Mouse (Mus musculus) c-Kit-positive CD71-negative TER-119-negative erythroid progenitor cells, embryonic 14.5 days (primary cell): ENCODE results near the gene Pard3b.

Experiments used
- DNase-seq: peaks from one replicate; pipeline ENCODE4 v3.0.0-alpha.2; 2013; ENCODE audit warnings: low read depth

Gene Pard3b

GRCm38 (mm10) chr1:62252432-62252831 is 613.8 kb downstream of the Pard3b start:
- DNase-seq = no peak

- DNase-seq = no peak
These were observed 615.7 kb downstream of the Pard3b start for GRCm38 (mm10) chr1:62254316-62254715.

GRCm38 (mm10) chr1:62254888-62255287 is 616.3 kb downstream of the Pard3b start:
- DNase-seq = no peak

- DNase-seq = no peak
These were observed 637.8 kb downstream of the Pard3b start for GRCm38 (mm10) chr1:62276466-62276865.

GRCm38 (mm10) chr1:62278586-62278985 is 640.0 kb downstream of the Pard3b start:
- DNase-seq = no peak

GRCm38 (mm10) chr1:62280586-62280985 is 642.0 kb downstream of the Pard3b start:
- DNase-seq = no peak

GRCm38 (mm10) chr1:62282835-62283234 is 644.2 kb downstream of the Pard3b start:
- DNase-seq = no peak

GRCm38 (mm10) chr1:62283624-62284023 is 645.0 kb downstream of the Pard3b start:
- DNase-seq = no peak

GRCm38 (mm10) chr1:62309376-62309775 is 670.8 kb downstream of the Pard3b start:
- DNase-seq = no peak

GRCm38 (mm10) chr1:62325237-62325636 is 686.6 kb downstream of the Pard3b start:
- no peak for DNase-seq

- DNase-seq = no peak
These were observed 689.1 kb downstream of the Pard3b start for GRCm38 (mm10) chr1:62327743-62328142.

GRCm38 (mm10) chr1:62328808-62329207 is 690.2 kb downstream of the Pard3b start:
- no peak for DNase-seq

GRCm38 (mm10) chr1:62333016-62333415 is 694.4 kb downstream of the Pard3b start:
- no peak for DNase-seq

GRCm38 (mm10) chr1:62334196-62334595 is 695.6 kb downstream of the Pard3b start:
- DNase-seq = no peak

- no peak for DNase-seq
These were observed 701.6 kb downstream of the Pard3b start for GRCm38 (mm10) chr1:62340261-62340660.

- DNase-seq = no peak
These were observed 705.7 kb downstream of the Pard3b start for GRCm38 (mm10) chr1:62344286-62344685.

GRCm38 (mm10) chr1:62348371-62348770 is 709.7 kb downstream of the Pard3b start:
- no peak for DNase-seq

- no peak for DNase-seq
These were observed 716.9 kb downstream of the Pard3b start for GRCm38 (mm10) chr1:62355496-62355895.

- DNase-seq = no peak
These were observed 735.9 kb downstream of the Pard3b start for GRCm38 (mm10) chr1:62374427-62375050.

- no peak for DNase-seq
These were observed 739.7 kb downstream of the Pard3b start for GRCm38 (mm10) chr1:62378335-62378734.

- peak; percentile 7 for DNase-seq
These were observed 744.3 kb downstream of the Pard3b start for GRCm38 (mm10) chr1:62382807-62383514.

- DNase-seq = no peak
These were observed 745.6 kb downstream of the Pard3b start for GRCm38 (mm10) chr1:62384241-62384640.

- no peak for DNase-seq
These were observed 749.4 kb downstream of the Pard3b start for GRCm38 (mm10) chr1:62388013-62388412.

GRCm38 (mm10) chr1:62392863-62393262 is 754.2 kb downstream of the Pard3b start:
- DNase-seq = no peak
